Mouse (Mus musculus): ENCODE measurements around the gene Zbtb18.

Zbtb18 gene

GRCm38 (mm10) chr1:177483612-177484011, 41.5 kb downstream of the Zbtb18 start:
- DNase-seq (ENCODE audit: low spot score), result no peak

GRCm38 (mm10) chr1:177484280-177484679, 42.1 kb downstream of the Zbtb18 start:
- DNase-seq (ENCODE audit: low spot score), result no peak

GRCm38 (mm10) chr1:177484680-177485079, 42.5 kb downstream of the Zbtb18 start:
- DNase-seq (ENCODE audit: low spot score), result no peak

- no peak for DNase-seq (ENCODE audit: low spot score)
These were observed 47.7 kb downstream of the Zbtb18 start for GRCm38 (mm10) chr1:177489844-177490243.

GRCm38 (mm10) chr1:177490808-177491207, 48.7 kb downstream of the Zbtb18 start:
- no peak for DNase-seq (ENCODE audit: low spot score)

- DNase-seq (ENCODE audit: low spot score), result no peak
These were observed 49.1 kb downstream of the Zbtb18 start for GRCm38 (mm10) chr1:177491280-177491679.

GRCm38 (mm10) chr1:177494306-177494705, 52.2 kb downstream of the Zbtb18 start:
- DNase-seq (ENCODE audit: low spot score), result no peak

- DNase-seq (ENCODE audit: low spot score), result no peak
These were observed 52.9 kb downstream of the Zbtb18 start for GRCm38 (mm10) chr1:177494913-177495542.
